Mouse (Mus musculus): ENCODE results near the gene Lce1f. TPM values are rescaled to one million over a fixed set of nuclear protein-coding genes. Genes with fewer than 3 reads are reported as not detected.

Lce1f gene
- total RNA-seq (2015) (not detected in 2 replicates), total RNA-seq (2017) (not detected in 2 replicates)

GRCm38 (mm10) chr3:92720250-92720649 lies at the start of gene Lce1f:
Gene Lce1f, minus strand, starts transcription at chr3:92720350.
- ATAC-seq (replicated peaks; ENCODE audit: poor library complexity): no peak

DNA sequence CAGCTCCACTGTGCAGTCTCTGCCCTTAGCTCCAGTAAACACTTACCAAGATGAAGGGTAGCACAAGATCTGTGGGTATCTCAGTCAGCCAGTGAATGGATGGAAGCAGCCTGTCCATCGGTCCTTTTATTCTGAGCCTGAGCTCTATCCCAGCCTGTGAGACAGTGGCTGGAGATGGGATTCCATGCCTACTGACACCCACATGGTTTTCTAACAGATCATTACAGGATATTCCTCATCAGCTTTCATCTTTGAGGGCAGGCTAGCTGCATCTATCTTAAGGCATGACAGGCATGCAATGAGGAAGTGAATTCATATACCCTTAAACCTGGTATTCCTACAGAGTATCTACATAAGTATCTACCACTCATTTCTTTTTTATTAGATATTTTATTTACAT lies 44.8 kb upstream of the Lce1f start, which contains the start of gene Lce1h:
Gene Lce1h (minus strand): TSS at position 101 of the 400 bp plus-strand sequence.
- ATAC-seq (replicated peaks; ENCODE audit: poor library complexity): no peak

GRCm38 (mm10) chr3:92753197-92753596 lies 33.0 kb upstream of the Lce1f start:
- ATAC-seq (replicated peaks; ENCODE audit: poor library complexity): no peak

DNA sequence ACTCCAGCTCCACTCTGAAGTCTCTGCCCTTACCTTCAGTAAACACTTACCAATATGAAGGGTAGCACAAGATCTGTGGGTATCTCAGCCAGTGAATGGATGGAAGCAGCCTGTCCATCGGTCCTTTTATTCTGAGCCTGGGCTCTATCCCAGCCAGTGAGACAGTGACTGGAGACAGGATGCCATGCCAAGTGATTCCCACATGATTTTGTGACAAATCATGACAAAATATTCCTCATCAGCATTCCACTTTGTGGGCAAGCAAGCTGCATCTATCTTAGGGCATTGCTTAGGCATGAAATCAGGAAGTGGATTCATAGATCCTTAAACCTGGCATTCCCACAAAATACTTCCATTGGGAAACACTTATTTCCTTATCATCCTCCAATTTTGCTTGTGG lies 32.1 kb upstream of the Lce1f start, which contains the start of gene Lce1g:
Gene Lce1g (minus strand): TSS at position 101 of the 400 bp plus-strand sequence.
- no peak for ATAC-seq (replicated peaks; ENCODE audit: poor library complexity)

- ATAC-seq (replicated peaks; ENCODE audit: poor library complexity): no peak
Measured at GRCm38 (mm10) chr3:92738996-92739395, 18.8 kb upstream of the Lce1f start, which contains the start of gene Gm38119. Gene Gm38119, minus strand, starts transcription at chr3:92739096.

GRCm38 (mm10) chr3:92722631-92723030 lies 2.5 kb upstream of the Lce1f start:
- ATAC-seq (replicated peaks; ENCODE audit: poor library complexity): no peak

- no peak for ATAC-seq (replicated peaks; ENCODE audit: poor library complexity)
Measured at GRCm38 (mm10) chr3:92715122-92715521, 5.0 kb downstream of the Lce1f start.

DNA sequence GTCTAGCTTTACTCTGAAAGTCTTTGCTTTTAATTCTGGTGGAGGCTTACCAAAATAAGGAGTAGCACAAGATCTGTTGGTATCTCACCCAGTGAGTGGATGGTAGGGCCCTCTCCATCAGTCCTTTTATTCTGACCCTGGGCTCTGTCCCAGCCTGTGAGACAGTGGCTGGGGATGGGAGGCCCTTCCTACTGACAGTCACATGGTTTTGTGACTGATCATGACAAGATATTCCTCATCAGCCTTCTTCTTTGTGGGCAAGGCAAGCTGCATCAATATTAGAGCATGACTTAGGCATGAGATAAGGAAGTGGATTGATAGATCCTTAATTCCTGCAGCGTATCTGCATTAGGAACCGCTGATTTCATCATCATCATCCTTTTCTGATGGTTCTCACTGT lies 11.2 kb downstream of the Lce1f start, which contains the start of gene Lce1e:
Gene Lce1e (minus strand): TSS at position 101 of the 400 bp plus-strand sequence.
- ATAC-seq (replicated peaks; ENCODE audit: poor library complexity): no peak

GRCm38 (mm10) chr3:92694613-92695012 lies 25.5 kb downstream of the Lce1f start:
- ATAC-seq (replicated peaks; ENCODE audit: poor library complexity): no peak

DNA sequence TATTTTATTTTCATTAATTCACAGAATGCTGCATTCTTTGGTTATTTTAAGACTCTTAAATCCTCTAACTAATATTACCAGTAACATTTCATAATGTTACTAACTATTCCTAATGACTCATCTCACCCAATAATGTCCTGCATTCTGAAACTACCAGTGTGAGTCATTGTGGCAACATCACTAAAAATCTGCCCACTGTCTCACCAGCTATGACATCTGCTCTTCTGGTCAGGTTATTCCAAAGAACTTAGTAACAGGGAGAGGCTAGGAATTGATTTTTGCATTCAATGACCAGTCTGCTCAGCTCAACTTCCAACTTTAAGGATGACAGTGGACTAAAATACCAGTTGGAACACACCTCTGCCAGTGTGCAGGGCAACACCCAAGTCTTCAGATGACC lies 28.5 kb downstream of the Lce1f start:
- no peak for ATAC-seq (replicated peaks; ENCODE audit: poor library complexity)

- peak; percentile 69 for ATAC-seq (replicated peaks; ENCODE audit: poor library complexity)
Measured at GRCm38 (mm10) chr3:92689154-92689553, 31.0 kb downstream of the Lce1f start.

- no peak for ATAC-seq (replicated peaks; ENCODE audit: poor library complexity)
Measured at GRCm38 (mm10) chr3:92687110-92687509, 33.0 kb downstream of the Lce1f start, which contains the start of gene Lce1d. Gene Lce1d, minus strand, starts transcription at chr3:92687210.

GRCm38 (mm10) chr3:92678947-92679346 lies 41.2 kb downstream of the Lce1f start, which contains the start of gene Lce1c:
Gene Lce1c, plus strand, starts transcription at chr3:92679247.
- ATAC-seq (replicated peaks; ENCODE audit: poor library complexity): no peak

DNA sequence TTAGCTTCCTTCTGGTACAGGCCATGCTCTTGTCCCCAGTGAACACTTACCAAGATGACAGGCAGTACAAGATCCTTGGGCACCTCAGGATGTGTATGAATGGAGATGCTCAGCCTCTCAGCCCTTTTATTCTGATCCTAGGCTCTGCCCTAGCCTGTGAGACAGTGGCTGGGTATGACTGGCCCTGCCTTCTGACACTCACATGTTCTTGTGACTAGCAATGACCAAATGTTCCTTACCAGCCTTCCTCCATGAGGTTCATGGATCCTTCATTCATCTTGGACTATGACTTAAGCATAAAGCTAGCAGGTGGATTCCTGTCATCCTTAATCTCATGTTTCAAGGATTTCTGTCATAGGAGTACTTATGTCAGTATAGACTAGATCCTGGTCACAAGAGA lies 49.9 kb downstream of the Lce1f start, which contains the start of gene Lce1a2:
Gene Lce1a2 (minus strand): TSS at position 101 of the 400 bp plus-strand sequence.
- ATAC-seq (replicated peaks; ENCODE audit: poor library complexity): no peak

Other genes with a start within 250 kb of the Lce1f start
- not detected in 2 replicates for gene Sprr1a, start 234.5 kb downstream of the Lce1f start, total RNA-seq (2015)
- gene Sprr1a, start 234.5 kb downstream of the Lce1f start, total RNA-seq (2017): not detected in 2 replicates
- not detected in 2 replicates for gene Sprr4, start 219.9 kb downstream of the Lce1f start, total RNA-seq (2015)
- not detected in 2 replicates for gene Sprr4, start 219.9 kb downstream of the Lce1f start, total RNA-seq (2017)
- not detected in 2 replicates for gene 2310046K23Rik, start 185.8 kb downstream of the Lce1f start, total RNA-seq (2015)
- not detected in 2 replicates for gene 2310046K23Rik, start 185.8 kb downstream of the Lce1f start, total RNA-seq (2017)
- gene Ivl, start 146.6 kb downstream of the Lce1f start, total RNA-seq (2015): 0.22 TPM in 1 of 2 replicates, not detected in the other
- gene Ivl, start 146.6 kb downstream of the Lce1f start, total RNA-seq (2017): 0.27 TPM in 1 of 2 replicates, not detected in the other
- not detected in 2 replicates for gene Smcp, start 131.4 kb downstream of the Lce1f start, total RNA-seq (2015)
- not detected in 2 replicates for gene Smcp, start 131.4 kb downstream of the Lce1f start, total RNA-seq (2017)
- not detected in 2 replicates for gene 2210017I01Rik, start 112.9 kb downstream of the Lce1f start, total RNA-seq (2015)
- not detected in 2 replicates for gene 2210017I01Rik, start 112.9 kb downstream of the Lce1f start, total RNA-seq (2017)
- gene Lce6a, start 98.7 kb downstream of the Lce1f start, total RNA-seq (2015): not detected in 2 replicates
- not detected in 2 replicates for gene Lce6a, start 98.7 kb downstream of the Lce1f start, total RNA-seq (2017)
- gene Lce1a1, start 72.0 kb downstream of the Lce1f start, total RNA-seq (2015): not detected in 2 replicates
- gene Lce1a1, start 72.0 kb downstream of the Lce1f start, total RNA-seq (2017): not detected in 2 replicates
- not detected in 2 replicates for gene Lce1b, start 63.4 kb downstream of the Lce1f start, total RNA-seq (2015)
- gene Lce1b, start 63.4 kb downstream of the Lce1f start, total RNA-seq (2017): not detected in 2 replicates
- gene Lce1a2, start 50.0 kb downstream of the Lce1f start, total RNA-seq (2015): not detected in 2 replicates
- not detected in 2 replicates for gene Lce1a2, start 50.0 kb downstream of the Lce1f start, total RNA-seq (2017)
- not detected in 2 replicates for gene Lce1c, start 41.1 kb downstream of the Lce1f start, total RNA-seq (2015)
- gene Lce1c, start 41.1 kb downstream of the Lce1f start, total RNA-seq (2017): not detected in 2 replicates
- gene Lce1d, start 33.1 kb downstream of the Lce1f start, total RNA-seq (2015): not detected in 2 replicates
- not detected in 2 replicates for gene Lce1d, start 33.1 kb downstream of the Lce1f start, total RNA-seq (2017)
- not detected in 2 replicates for gene Lce1e, start 11.3 kb downstream of the Lce1f start, total RNA-seq (2015)
- gene Lce1e, start 11.3 kb downstream of the Lce1f start, total RNA-seq (2017): not detected in 2 replicates
- gene Gm38119, start 18.7 kb upstream of the Lce1f start, total RNA-seq (2015): not detected in 2 replicates
- not detected in 2 replicates for gene Gm38119, start 18.7 kb upstream of the Lce1f start, total RNA-seq (2017)
- not detected in 2 replicates for gene Lce1g, start 32.0 kb upstream of the Lce1f start, total RNA-seq (2015)
- gene Lce1g, start 32.0 kb upstream of the Lce1f start, total RNA-seq (2017): not detected in 2 replicates
- gene Lce1h, start 44.7 kb upstream of the Lce1f start, total RNA-seq (2015): not detected in 2 replicates
- gene Lce1h, start 44.7 kb upstream of the Lce1f start, total RNA-seq (2017): not detected in 2 replicates
- not detected in 2 replicates for gene Lce1i, start 58.5 kb upstream of the Lce1f start, total RNA-seq (2015)
- not detected in 2 replicates for gene Lce1i, start 58.5 kb upstream of the Lce1f start, total RNA-seq (2017)
- not detected in 2 replicates for gene Lce1j, start 70.2 kb upstream of the Lce1f start, total RNA-seq (2015)
- not detected in 2 replicates for gene Lce1j, start 70.2 kb upstream of the Lce1f start, total RNA-seq (2017)
- gene Lce1k, start 87.5 kb upstream of the Lce1f start, total RNA-seq (2015): not detected in 2 replicates
- not detected in 2 replicates for gene Lce1k, start 87.5 kb upstream of the Lce1f start, total RNA-seq (2017)
- gene Kprp, start 106.9 kb upstream of the Lce1f start, total RNA-seq (2015): not detected in 2 replicates
- not detected in 2 replicates for gene Kprp, start 106.9 kb upstream of the Lce1f start, total RNA-seq (2017)
- not detected in 2 replicates for gene Lce1l, start 130.9 kb upstream of the Lce1f start, total RNA-seq (2015)
- not detected in 2 replicates for gene Lce1l, start 130.9 kb upstream of the Lce1f start, total RNA-seq (2017)
- gene 2310050C09Rik, start 149.9 kb upstream of the Lce1f start, total RNA-seq (2015): not detected in 2 replicates
- gene 2310050C09Rik, start 149.9 kb upstream of the Lce1f start, total RNA-seq (2017): not detected in 2 replicates
- gene Lce3a, start 205.9 kb upstream of the Lce1f start, total RNA-seq (2015): not detected in 2 replicates
- not detected in 2 replicates for gene Lce3a, start 205.9 kb upstream of the Lce1f start, total RNA-seq (2017)
- gene Lce3b, start 212.6 kb upstream of the Lce1f start, total RNA-seq (2015): not detected in 2 replicates
- not detected in 2 replicates for gene Lce3b, start 212.6 kb upstream of the Lce1f start, total RNA-seq (2017)
- gene Lce3c, start 224.1 kb upstream of the Lce1f start, total RNA-seq (2015): not detected in 2 replicates
- not detected in 2 replicates for gene Lce3c, start 224.1 kb upstream of the Lce1f start, total RNA-seq (2017)
- gene Lce3d, start 237.0 kb upstream of the Lce1f start, total RNA-seq (2015): not detected in 2 replicates
- gene Lce3d, start 237.0 kb upstream of the Lce1f start, total RNA-seq (2017): not detected in 2 replicates
- not detected in 2 replicates for gene Lce3e, start 246.7 kb upstream of the Lce1f start, total RNA-seq (2015)
- not detected in 2 replicates for gene Lce3e, start 246.7 kb upstream of the Lce1f start, total RNA-seq (2017)

All from megakaryocyte progenitor cell, adult 5-6 weeks (primary cell).